Mouse (Mus musculus) right cerebral cortex, postnatal 36 days (tissue): ENCODE results near the gene Pkn3.
"Not testable (repeated sequence)": the region's sequence is repeated elsewhere in the genome, so short reads cannot be mapped to it uniquely, and the experiment has no call there.

ENCODE experiments used
- DNase-seq, 2 experiments: peaks; one replicate each; pipeline ENCODE4 v3.0.0; 2022; ENCODE audit warnings: low spot score in 2 of 2, mixed read lengths in 1 of 2

The Pkn3 gene

GRCm38 (mm10) chr2:30095882-30096527 lies 18.5 kb downstream of the Pkn3 start:
- DNase-seq, result no peak

- DNase-seq, result no peak
Observed at GRCm38 (mm10) chr2:30100214-30100613, 22.7 kb downstream of the Pkn3 start.

- DNase-seq, result no peak
Observed at GRCm38 (mm10) chr2:30106364-30106763, 28.9 kb downstream of the Pkn3 start.

GRCm38 (mm10) chr2:30107646-30108045 lies 30.2 kb downstream of the Pkn3 start:
- DNase-seq, result no peak

- no peak for DNase-seq
Observed at GRCm38 (mm10) chr2:30108260-30108659, 30.8 kb downstream of the Pkn3 start.

GRCm38 (mm10) chr2:30111500-30111899 lies 34.0 kb downstream of the Pkn3 start:
- DNase-seq, result no peak

GRCm38 (mm10) chr2:30112564-30112963 lies 35.1 kb downstream of the Pkn3 start:
- no peak for DNase-seq

- DNase-seq, result peak; percentile 80 to 85
Observed at GRCm38 (mm10) chr2:30119641-30120051, 42.2 kb downstream of the Pkn3 start.

- DNase-seq, result no peak
Observed at GRCm38 (mm10) chr2:30120269-30120668, 42.8 kb downstream of the Pkn3 start.

GRCm38 (mm10) chr2:30122766-30123165 lies 45.3 kb downstream of the Pkn3 start:
- DNase-seq, result no peak

GRCm38 (mm10) chr2:30123729-30124471 lies 46.4 kb downstream of the Pkn3 start:
- DNase-seq, result peak in 1 of 2 experiments; percentile 25

- peak; percentile 92 to 94 for DNase-seq
Observed at GRCm38 (mm10) chr2:30124472-30125274, 47.2 kb downstream of the Pkn3 start, which contains the start of gene Zer1. Zer1 (minus strand) TSS chr2:30124585.

- no peak for DNase-seq
Observed at GRCm38 (mm10) chr2:30128789-30129188, 51.3 kb downstream of the Pkn3 start.

- DNase-seq, result no peak
Observed at GRCm38 (mm10) chr2:30130156-30130555, 52.7 kb downstream of the Pkn3 start.

- not testable (repeated sequence) for DNase-seq
Observed at GRCm38 (mm10) chr2:30131240-30131639, 53.8 kb downstream of the Pkn3 start.

GRCm38 (mm10) chr2:30132801-30133612 lies 55.5 kb downstream of the Pkn3 start:
- DNase-seq, result no peak

GRCm38 (mm10) chr2:30133613-30134377 lies 56.3 kb downstream of the Pkn3 start, which contains the start of gene Tbc1d13:
Tbc1d13 (plus strand) TSS chr2:30133746.
- peak; percentile 96 to 97 for DNase-seq

GRCm38 (mm10) chr2:30134378-30134711 lies 56.9 kb downstream of the Pkn3 start:
- DNase-seq, result no peak

- no peak for DNase-seq
Observed at GRCm38 (mm10) chr2:30134928-30135620, 57.6 kb downstream of the Pkn3 start.

GRCm38 (mm10) chr2:30136458-30136857 lies 59.0 kb downstream of the Pkn3 start:
- DNase-seq, result no peak
